In genomic region chr14:21853456-21854109, GRCm38 (mm10) we compare ENCODE assay signal across 8 mouse cellular contexts. TPM values are rescaled to one million over a fixed set of nuclear protein-coding genes. Genes with fewer than 3 reads are reported as not detected.
DNase-seq lines count a peak whose midpoint lies in the region; ATAC-seq and TF ChIP-seq lines count a peak whose summit lies in the region.

No protein-coding gene starts in this region.

- no peak for TF ChIP-seq POLR2A in kidney, adult 2 months (IDR thresholded peaks at IDR 0.05; ENCODE audit: low read depth, low read length)

- H3K9ac ChIP-seq in liver, embryonic 12.5 days, result peak overlapping the region; percentile 65

- no peaks in the 10 kb centered on the region for H3K9me3 ChIP-seq in liver, embryonic 12.5 days (replicated peaks)

- no peaks in the 10 kb centered on the region for H3K4me1 ChIP-seq in kidney, adult 2 months (ENCODE audit: control insufficient read depth, insufficient read depth, low read length)
- peaks cover 62% of the 10 kb centered on the region for H3K4me1 ChIP-seq in liver, embryonic 12.5 days

- peak; percentile 39 for ATAC-seq in liver, embryonic 12.5 days

- no peaks in the 10 kb centered on the region for H3K27me3 ChIP-seq in kidney, adult 2 months (replicated peaks; ENCODE audit: control insufficient read depth, insufficient read depth, low read length)
- H3K27me3 ChIP-seq in liver, embryonic 12.5 days (replicated peaks), result peaks cover 5% of the 10 kb centered on the region; the same call in 1 of the 2 replicates
- no peaks in the 10 kb centered on the region for H3K27me3 ChIP-seq in splenic B cell, adult 2 months (ENCODE audit: control insufficient read depth, insufficient read depth, low read length, poor library complexity, severe bottlenecking)

- H3K27ac ChIP-seq in kidney, adult 2 months (ENCODE audit: insufficient read depth, low read depth, low read length), result no peak overlapping the region
- peak overlapping the region; percentile 92 for H3K27ac ChIP-seq in liver, embryonic 12.5 days

- 9% methylated on average over 17 of the region's 17 CpGs for WGBS in kidney, adult 2 months
- 3% methylated on average over 17 of the region's 17 CpGs for WGBS in liver, embryonic 12.5 days (ENCODE audit: insufficient replicate concordance)

- H3K4me2 ChIP-seq in liver, embryonic 12.5 days, result peak overlapping the region; percentile 69

- no peak overlapping the region for H3K4me3 ChIP-seq in kidney, adult 2 months (ENCODE audit: insufficient read depth, low read depth, low read length)
- peak overlapping the region; percentile 43 for H3K4me3 ChIP-seq in liver, embryonic 12.5 days

- peak; percentile 74 for TF ChIP-seq CTCF in kidney, adult 2 months (conservative IDR thresholded peaks at IDR 0.05; ENCODE audit: insufficient read depth, insufficient read length, low read depth, low read length)

- peak; percentile 87 for DNase-seq in A20 (ENCODE audit: low read depth, low spot score)
- DNase-seq in adrenal gland, adult 8-10 months, result peak; percentile 58
- DNase-seq in embryo, embryonic 9.5 days (ENCODE audit: extremely low spot score), result peak; percentile 87
- DNase-seq in heart, adult 9 months (ENCODE audit: low spot score in 2 of 2), result peak; percentile 61 to 63
- peak; percentile 74 for DNase-seq in kidney, adult 2 months
- DNase-seq in naive thymus-derived CD4-positive, alpha-beta T cell, adult 2 months (ENCODE audit: low read depth), result peak; percentile 91
- peak; percentile 89 for DNase-seq in splenic B cell, adult 2 months (ENCODE audit: low read depth, low spot score)

- no peaks in the 10 kb centered on the region for H3K36me3 ChIP-seq in kidney, adult 2 months (ENCODE audit: control insufficient read depth, insufficient read depth, low read length)
- no peaks in the 10 kb centered on the region for H3K36me3 ChIP-seq in liver, embryonic 12.5 days
- H3K36me3 ChIP-seq in splenic B cell, adult 2 months (ENCODE audit: control insufficient read depth, insufficient read depth, low read length, poor library complexity, severe bottlenecking), result no peaks in the 10 kb centered on the region

RNA-seq across cellular contexts. Expression of gene Comtd1, which starts 4.8 kb away (rescaled TPM):
- 10 to 100 TPM; 75.0 to 92.2 (median 80.6) TPM for total RNA-seq in adrenal gland, adult 8-10 months (2022)
- polyA plus RNA-seq in kidney, adult 2 months (2012; rRNA removed), result 30.3 and 35.2 TPM in 2 replicates
- 35.7 and 41.3 TPM in 2 replicates for polyA plus RNA-seq in liver, embryonic 12.5 days (2016; fragmentation: Nextera tagmentation; extraction: Ambion mirVana)

RNA-seq across cellular contexts. Expression of gene Vdac2, which starts 28.5 kb away (rescaled TPM):
- total RNA-seq in adrenal gland, adult 8-10 months (2022), result 100 to 1,000 TPM; 190 to 233 (median 209) TPM
- 140 and 166 TPM in 2 replicates for polyA plus RNA-seq in kidney, adult 2 months (2012; rRNA removed)
- 194 and 198 TPM in 2 replicates for polyA plus RNA-seq in liver, embryonic 12.5 days (2016; fragmentation: Nextera tagmentation; extraction: Ambion mirVana)
